8 mouse cellular contexts compared by ENCODE assay signal in genomic region chr7:38182962-38183687, GRCm38 (mm10). TPM values are rescaled to one million over a fixed set of nuclear protein-coding genes. Genes with fewer than 3 reads are reported as not detected.
DNase-seq lines count a peak whose midpoint lies in the region; ATAC-seq and TF ChIP-seq lines count a peak whose summit lies in the region.

1600014C10Rik (plus strand) TSS chr7:38183217.

- H3K4me1 ChIP-seq in neural tube, embryonic 11.5 days (ENCODE audit: control insufficient read depth, insufficient read depth, low read length) = peaks cover 8% of the 10 kb centered on the region
- peaks cover 18% of the 10 kb centered on the region for H3K4me1 ChIP-seq in hindbrain, embryonic 13.5 days (replicated peaks)
- peaks cover 16% of the 10 kb centered on the region for H3K4me1 ChIP-seq in midbrain, embryonic 13.5 days (replicated peaks)

- intact Hi-C loops in gastrocnemius, adult 2 months (cut with DNase I) = loop anchor here (1.0 kb wide), 2 partner anchors 18 to 84 kb away; no protein-coding TSS in a partner anchor
- intact Hi-C loops in left cerebral cortex, postnatal 4 days (cut with DNase I) = no loop called here

- ATAC-seq in neural tube, embryonic 11.5 days (ENCODE audit: insufficient read depth, low FRiP score, low TSS enrichment) = peak; percentile 57
- ATAC-seq in hindbrain, embryonic 13.5 days (ENCODE audit: low FRiP score) = peak; percentile 58
- peak; percentile 26 for ATAC-seq in midbrain, embryonic 13.5 days

- peak within 1 kb of the TSS; percentile 67 for H3K9ac ChIP-seq in neural tube, embryonic 11.5 days (ENCODE audit: low read length)
- peak within 1 kb of the TSS; percentile 86 for H3K9ac ChIP-seq in hindbrain, embryonic 13.5 days
- H3K9ac ChIP-seq in midbrain, embryonic 13.5 days (replicated peaks) = peak within 1 kb of the TSS; percentile 74

- WGBS in neural tube, embryonic 11.5 days = 4% methylated on average over 28 of the region's 28 CpGs
- WGBS in hindbrain, embryonic 13.5 days = 4% methylated on average over 28 of the region's 28 CpGs
- WGBS in midbrain, embryonic 13.5 days = 3% methylated on average over 28 of the region's 28 CpGs

- no peaks in the 10 kb centered on the region for H3K9me3 ChIP-seq in neural tube, embryonic 11.5 days (ENCODE audit: control insufficient read depth, low read length)
- H3K9me3 ChIP-seq in hindbrain, embryonic 13.5 days = no peaks in the 10 kb centered on the region
- no peaks in the 10 kb centered on the region for H3K9me3 ChIP-seq in midbrain, embryonic 13.5 days

- no peak for TF ChIP-seq CTCF in brain, embryonic 14.5 days (IDR thresholded peaks at IDR 0.05; ENCODE audit: borderline replicate concordance, extremely low read depth, insufficient read depth, insufficient read length)
- TF ChIP-seq CTCF in gastrocnemius, adult 2 months (IDR thresholded peaks at IDR 0.05) = no peak

- DNase-seq in neural tube, embryonic 11.5 days (ENCODE audit: low spot score) = peak; percentile 32
- no peak for DNase-seq in neural tube, embryonic 10.5 days (ENCODE audit: extremely low spot score, low spot score)
- DNase-seq in brain, embryonic 14.5 days (ENCODE audit: low read depth) = no peak
- DNase-seq in gastrocnemius, adult 2 months = peak; percentile 68
- DNase-seq in left cerebral cortex, postnatal 4 days = no peak
- DNase-seq in cerebellum, postnatal 10 days = no peak

- no peak for TF ChIP-seq POLR2A in brain, embryonic 14.5 days (IDR thresholded peaks at IDR 0.05; ENCODE audit: borderline replicate concordance, extremely low read depth, insufficient read depth, insufficient read length, poor library complexity, severe bottlenecking)

- no peaks in the 10 kb centered on the region for H3K36me3 ChIP-seq in neural tube, embryonic 11.5 days (ENCODE audit: control insufficient read depth, insufficient read depth, low read length)
- H3K36me3 ChIP-seq in hindbrain, embryonic 13.5 days = no peaks in the 10 kb centered on the region
- no peaks in the 10 kb centered on the region for H3K36me3 ChIP-seq in midbrain, embryonic 13.5 days

- peak within 1 kb of the TSS; percentile 62 for H3K27ac ChIP-seq in neural tube, embryonic 11.5 days (ENCODE audit: low read depth, low read length)
- peak within 1 kb of the TSS; percentile 90 for H3K27ac ChIP-seq in gastrocnemius, adult 2 months
- H3K27ac ChIP-seq in hindbrain, embryonic 13.5 days = peak within 1 kb of the TSS; percentile 96
- peak within 1 kb of the TSS; percentile 92 for H3K27ac ChIP-seq in midbrain, embryonic 13.5 days

- no peaks in the 10 kb centered on the region for H3K27me3 ChIP-seq in neural tube, embryonic 11.5 days (ENCODE audit: control insufficient read depth, insufficient read depth, low read length)
- no peaks in the 10 kb centered on the region for H3K27me3 ChIP-seq in hindbrain, embryonic 13.5 days
- no peaks in the 10 kb centered on the region for H3K27me3 ChIP-seq in midbrain, embryonic 13.5 days

- H3K4me3 ChIP-seq in neural tube, embryonic 11.5 days (ENCODE audit: low read depth, low read length) = peak within 1 kb of the TSS; percentile 55
- peak within 1 kb of the TSS; percentile 93 for H3K4me3 ChIP-seq in gastrocnemius, adult 2 months
- peak within 1 kb of the TSS; percentile 63 for H3K4me3 ChIP-seq in hindbrain, embryonic 13.5 days
- H3K4me3 ChIP-seq in midbrain, embryonic 13.5 days (replicated peaks) = peak within 1 kb of the TSS; percentile 56

- H3K4me2 ChIP-seq in neural tube, embryonic 11.5 days (ENCODE audit: low read depth) = peak within 1 kb of the TSS; percentile 82
- peak within 1 kb of the TSS; percentile 89 for H3K4me2 ChIP-seq in hindbrain, embryonic 13.5 days
- peak within 1 kb of the TSS; percentile 75 for H3K4me2 ChIP-seq in midbrain, embryonic 13.5 days (replicated peaks)

RNA-seq across cellular contexts. Expression of gene 1600014C10Rik, which starts in this region (rescaled TPM):
- polyA plus RNA-seq in neural tube, embryonic 11.5 days (2014; fragmentation: Nextera tagmentation; extraction: Ambion mirVana) = 17.0 and 18.3 TPM in 2 replicates
- polyA plus RNA-seq in brain, embryonic 14.5 days (2012; rRNA removed) = 15.7 and 21.7 TPM in 2 replicates
- total RNA-seq in gastrocnemius, adult 2 months (2021) = 10 to 100 TPM; 23.4 to 31.9 TPM
- 26.1 and 27.5 TPM in 2 replicates for polyA plus RNA-seq in hindbrain, embryonic 13.5 days (2015; fragmentation: Nextera tagmentation; extraction: Ambion mirVana)
- total RNA-seq in left cerebral cortex, postnatal 4 days (2021) = 10 to 100 TPM; 15.5 to 16.5 TPM
- polyA plus RNA-seq in midbrain, embryonic 13.5 days (2015; fragmentation: Nextera tagmentation; extraction: Ambion mirVana) = 21.7 and 22.6 TPM in 2 replicates

Comparison
In these comparisons a context has a peak if more than half of its experiments do, and no peak if none do; other contexts are left out.
1. DNase-seq: peak in neural tube, embryonic 11.5 days (single experiment) and gastrocnemius, adult 2 months (single experiment); none in neural tube, embryonic 10.5 days (single experiment), brain, embryonic 14.5 days (single experiment), left cerebral cortex, postnatal 4 days (single experiment) and cerebellum, postnatal 10 days (0 of 2).
2. Peak in every context shown above with its lines, with median percentiles within 50 percentile points of each other: ATAC-seq, H3K27ac ChIP-seq, H3K4me2 ChIP-seq, H3K4me3 ChIP-seq and H3K9ac ChIP-seq.